Mouse (Mus musculus) thymus, postnatal 10 days (tissue): ENCODE data around the gene Tmem101.

ENCODE experiments used
- DNase-seq, 2 experiments: peaks; one replicate each; pipeline ENCODE4 v3.0.0; 2021; ENCODE audit warnings: low spot score in 2 of 2

Tmem101 gene

DNA sequence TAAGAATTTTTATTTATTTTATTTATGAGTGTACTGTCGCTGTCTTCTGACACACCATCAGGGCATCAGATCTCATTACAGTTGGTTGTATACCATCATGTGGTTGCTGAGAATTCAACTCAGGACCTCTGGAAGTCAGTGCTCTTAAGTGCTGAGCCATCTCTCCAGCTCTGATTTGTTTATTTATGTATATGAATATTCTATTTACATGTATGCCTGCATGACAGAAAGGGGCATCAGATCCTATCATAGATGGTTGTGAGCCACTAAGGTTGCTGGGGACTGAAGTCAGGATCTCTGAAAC lies 534 bp upstream of the Tmem101 start:
- no peak for DNase-seq

- DNase-seq, result no peak
Observed at GRCm38 (mm10) chr11:102147213-102147989, 8.8 kb downstream of the Tmem101 start.

GRCm38 (mm10) chr11:102146531-102146930 lies 9.7 kb downstream of the Tmem101 start:
- DNase-seq, result no peak

DNA sequence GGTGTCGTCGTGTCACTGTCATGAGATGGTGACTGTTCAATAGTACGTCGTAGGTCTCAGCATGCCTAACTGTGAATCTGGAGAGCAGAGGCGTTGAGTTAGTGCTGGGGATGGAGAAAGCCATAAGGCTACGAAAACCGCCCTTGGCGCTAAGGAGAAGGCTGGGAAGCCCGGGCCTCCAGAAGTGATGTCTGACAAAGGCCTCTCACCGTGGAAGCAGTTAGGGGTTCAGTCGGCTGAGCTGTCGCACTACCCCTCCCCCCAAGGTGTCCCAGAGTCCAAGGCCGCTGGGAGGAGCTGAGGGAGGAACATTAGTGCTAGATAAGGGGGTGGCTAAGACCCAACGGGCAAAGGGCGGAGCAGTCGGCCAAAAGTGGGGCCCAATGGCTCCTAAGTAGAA lies 10.2 kb downstream of the Tmem101 start:
- DNase-seq, result no peak

GRCm38 (mm10) chr11:102145471-102146001 lies 10.7 kb downstream of the Tmem101 start, which contains the start of gene Nags:
Gene Nags, plus strand, starts transcription at chr11:102145513.
- DNase-seq, result no peak

- DNase-seq, result no peak
Observed at GRCm38 (mm10) chr11:102144957-102145470, 11.2 kb downstream of the Tmem101 start.

- DNase-seq, result no peak
Observed at GRCm38 (mm10) chr11:102142355-102142754, 13.8 kb downstream of the Tmem101 start.

- peak; percentile 15 to 49 for DNase-seq
Observed at GRCm38 (mm10) chr11:102140508-102140907, 15.7 kb downstream of the Tmem101 start.

GRCm38 (mm10) chr11:102138447-102138740 lies 17.8 kb downstream of the Tmem101 start:
- DNase-seq, result peak; percentile 25 to 65

DNA sequence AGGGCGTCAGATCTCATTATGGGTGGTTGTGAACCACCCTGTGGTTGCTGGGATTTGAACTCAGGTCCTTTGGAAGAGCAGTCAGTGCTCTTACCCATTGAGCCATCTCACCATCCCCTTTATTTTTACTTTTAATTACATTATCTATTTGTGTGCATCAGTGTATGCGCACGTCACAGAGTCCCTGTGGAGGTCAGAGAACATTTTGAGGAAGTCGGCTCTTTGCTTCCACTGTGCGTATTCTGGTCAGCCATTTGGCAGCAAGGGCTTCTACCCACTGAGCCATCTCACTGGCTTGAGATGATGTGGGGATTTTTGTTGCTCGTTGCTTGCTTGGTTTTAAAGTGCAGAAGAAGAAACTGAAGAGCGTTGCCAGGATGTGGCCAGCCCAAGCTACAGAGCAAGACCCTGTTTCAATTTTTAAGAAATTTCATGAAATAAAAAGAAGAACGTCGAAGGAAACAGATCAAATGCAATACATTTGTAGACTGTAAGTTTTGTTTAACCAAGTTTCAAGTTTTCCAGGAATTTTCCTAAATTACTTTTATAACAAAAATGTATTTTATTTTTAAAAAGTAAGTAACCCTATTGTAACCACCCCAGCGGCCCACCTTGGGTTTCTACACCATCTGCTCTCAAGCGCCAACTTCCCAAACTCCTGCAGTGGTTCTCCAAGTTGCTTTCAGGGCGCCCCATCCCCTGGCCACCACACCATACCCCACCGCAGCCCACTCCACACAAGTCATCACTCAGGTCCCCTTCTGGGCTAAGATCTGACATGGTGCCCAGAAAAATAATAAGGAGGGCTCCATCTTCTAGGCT lies 18.4 kb downstream of the Tmem101 start:
- DNase-seq, result no peak

- no peak for DNase-seq
Observed at GRCm38 (mm10) chr11:102134516-102134915, 21.7 kb downstream of the Tmem101 start.

DNA sequence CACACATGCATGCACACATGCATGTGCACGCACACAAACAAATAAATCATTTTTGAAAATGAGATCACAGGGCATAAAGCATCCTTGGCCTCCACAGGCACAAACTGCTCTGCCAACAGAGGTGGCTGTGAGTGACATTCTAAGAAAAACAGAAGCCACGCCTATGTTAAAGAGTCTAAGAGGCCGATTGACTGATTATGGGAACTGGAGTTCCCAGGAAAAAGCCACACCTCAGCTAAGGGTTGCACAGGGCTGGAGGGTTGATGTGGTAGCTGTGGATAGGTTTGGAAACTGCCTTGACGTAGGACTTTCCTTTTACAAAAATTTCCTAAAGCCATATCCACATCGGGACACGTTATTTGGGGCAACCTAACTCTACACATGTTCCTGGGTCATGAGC lies 38.8 kb downstream of the Tmem101 start:
- DNase-seq, result no peak

GRCm38 (mm10) chr11:102116241-102116640 lies 40.0 kb downstream of the Tmem101 start:
- DNase-seq, result no peak

DNA sequence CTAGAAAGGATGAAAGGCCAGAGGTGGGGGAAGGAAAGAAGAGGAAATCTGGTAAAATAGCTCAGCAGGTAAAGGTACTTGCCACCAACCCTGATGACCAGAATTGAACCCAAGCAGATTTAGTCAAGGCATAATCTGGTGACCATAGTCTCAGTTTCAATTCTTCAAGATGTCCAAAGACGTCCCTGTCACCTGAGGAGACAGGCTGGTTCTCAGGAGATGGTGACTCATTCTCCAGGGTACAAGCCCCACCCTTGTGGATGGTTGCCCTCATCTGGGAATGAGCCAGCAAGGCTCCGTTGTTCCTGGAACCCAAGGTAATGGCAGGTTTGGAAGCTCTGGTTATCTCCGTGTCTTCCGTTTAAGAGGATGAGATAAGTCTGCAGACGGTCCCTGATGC lies 44.6 kb downstream of the Tmem101 start:
- DNase-seq, result no peak

- no peak for DNase-seq
Observed at GRCm38 (mm10) chr11:102107732-102108131, 48.5 kb downstream of the Tmem101 start, which contains the start of gene Pyy. Gene Pyy, minus strand, starts transcription at chr11:102107832.

DNA sequence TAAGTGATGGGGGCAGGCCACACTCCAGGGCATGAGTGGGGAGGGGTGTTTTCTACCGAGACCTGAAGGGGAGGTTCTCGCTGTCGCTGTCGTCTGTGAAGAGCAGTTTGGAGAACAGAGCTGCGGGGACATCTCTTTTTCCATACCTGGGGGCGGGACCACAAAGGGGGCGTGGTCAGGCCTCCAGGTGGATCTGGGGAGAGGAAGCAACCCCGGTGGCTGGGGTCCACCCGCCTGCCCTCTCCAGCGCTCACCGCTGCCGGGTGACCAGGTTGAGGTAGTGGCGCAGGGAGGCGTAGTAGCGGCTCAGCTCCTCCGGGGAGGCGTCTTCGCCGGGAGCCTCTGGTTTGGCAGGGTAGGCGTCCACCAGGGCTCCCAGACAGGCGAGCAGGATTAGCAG lies 49.3 kb downstream of the Tmem101 start:
- no peak for DNase-seq
